Mouse (Mus musculus): ENCODE measurements around the gene Olfr1364. TPM values are rescaled to one million over a fixed set of nuclear protein-coding genes. Genes with fewer than 3 reads are reported as not detected.

Gene Olfr1364
- polyA plus RNA-seq (2014; fragmentation: Nextera tagmentation; extraction: Ambion mirVana): not detected in 2 replicates

DNA sequence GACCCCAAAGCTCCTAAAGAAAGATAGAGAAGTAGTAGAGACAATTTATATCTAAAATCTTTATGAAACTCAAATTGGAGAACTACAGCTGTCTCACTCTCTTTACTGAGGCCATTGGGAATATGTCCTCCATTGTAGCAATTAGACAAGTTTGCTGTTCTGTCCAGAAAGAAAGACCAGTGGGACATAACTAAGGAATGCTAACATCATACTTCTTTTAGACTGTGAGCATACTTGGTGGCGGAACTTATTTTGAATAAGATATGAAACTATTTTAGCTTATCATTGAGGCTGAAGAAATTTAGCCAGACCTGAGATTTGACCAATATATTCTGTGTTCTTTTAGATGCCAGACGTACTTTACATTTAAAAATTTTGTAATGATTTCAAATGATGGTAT is at the start of gene Olfr1364:
Gene Olfr1364 (minus strand): TSS at position 101 of the 400 bp plus-strand sequence.
- DNase-seq (ENCODE audit: low spot score) (no peak), ATAC-seq (ENCODE audit: low FRiP score) (no peak)
- H3K36me3 ChIP-seq (replicated peaks; ENCODE audit: control insufficient read depth, insufficient read depth): no peaks in the 10 kb centered on the region

DNA sequence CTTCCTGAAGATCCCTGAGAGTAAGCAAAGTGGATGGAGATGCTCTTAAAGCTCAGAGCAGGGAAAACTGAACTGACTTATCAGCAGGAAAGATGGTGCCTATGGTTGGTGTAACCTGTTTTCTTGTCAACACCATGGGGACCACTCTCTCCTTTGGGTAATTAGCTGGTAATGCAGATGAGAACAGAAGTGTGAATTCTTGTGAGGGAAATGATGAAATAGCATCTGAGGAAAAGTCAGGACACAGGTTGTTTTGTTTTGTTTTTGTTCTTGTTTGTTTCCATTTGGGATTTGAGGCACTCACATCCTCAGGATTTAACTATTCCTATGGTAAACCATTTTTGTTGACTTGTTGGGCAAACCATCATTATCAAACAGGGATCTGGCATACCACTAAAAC is 32.4 kb upstream of the Olfr1364 start, which contains the start of gene Olfr1362:
Gene Olfr1362 (minus strand): TSS at position 101 of the 400 bp plus-strand sequence.
- no peak for ATAC-seq (ENCODE audit: low FRiP score)
- Histone ChIP-seq H3K4me1 (replicated peaks; ENCODE audit: control insufficient read depth, insufficient read depth, low read length) (no peaks in the 10 kb centered on the region), H3K27me3 (ENCODE audit: control insufficient read depth, insufficient read depth, low read length) (no peaks in the 10 kb centered on the region), H3K27ac (no peak within 1 kb of the TSS), H3K4me2 (replicated peaks) (no peak within 1 kb of the TSS), H3K9ac (no peak within 1 kb of the TSS), H3K36me3 (replicated peaks; ENCODE audit: control insufficient read depth, insufficient read depth) (no peaks in the 10 kb centered on the region), H3K9me3 (ENCODE audit: control insufficient read depth, low read length) (no peaks in the 10 kb centered on the region), H3K4me3 (replicated peaks; ENCODE audit: low read length) (no peak within 1 kb of the TSS)
- DNase-seq (ENCODE audit: low spot score): no peak

More for the DNA sequence above, at the start of gene Olfr1364:
- Histone ChIP-seq H3K27ac (no peak within 1 kb of the TSS), H3K4me1 (replicated peaks; ENCODE audit: control insufficient read depth, insufficient read depth, low read length) (no peaks in the 10 kb centered on the region), H3K27me3 (ENCODE audit: control insufficient read depth, insufficient read depth, low read length) (no peaks in the 10 kb centered on the region), H3K4me2 (replicated peaks) (no peak within 1 kb of the TSS), H3K9ac (no peak within 1 kb of the TSS), H3K4me3 (replicated peaks; ENCODE audit: low read length) (no peak within 1 kb of the TSS), H3K9me3 (ENCODE audit: control insufficient read depth, low read length) (no peaks in the 10 kb centered on the region)
- 89% methylated on average over 2 of the region's 2 CpGs for WGBS

DNA sequence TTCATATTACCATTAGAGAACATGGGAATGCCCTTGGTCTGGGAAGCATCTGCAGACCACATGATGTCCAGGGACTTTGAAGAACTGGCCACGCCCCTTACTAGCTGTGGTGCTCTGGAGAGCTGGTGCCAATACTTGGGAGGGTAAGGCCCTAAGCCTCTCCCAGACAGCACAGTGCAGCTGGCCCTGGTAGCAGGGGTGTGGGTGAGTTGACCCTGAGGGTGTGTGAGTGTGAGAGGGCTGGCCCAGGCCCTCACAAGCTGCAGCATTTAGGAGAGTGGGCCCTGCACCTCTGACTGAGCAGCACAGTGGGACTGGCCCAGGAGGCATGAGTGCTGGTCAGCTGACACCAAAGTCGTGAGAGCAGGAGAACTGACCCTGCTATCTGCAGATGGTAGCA is 10.1 kb upstream of the Olfr1364 start:
- H3K27ac ChIP-seq: no peak overlapping the region
- no peak overlapping the region for H3K4me2 ChIP-seq (replicated peaks)
- H3K4me3 ChIP-seq (replicated peaks; ENCODE audit: low read length): no peak overlapping the region
- WGBS: 65% methylated on average over 2 of the region's 2 CpGs
- no peaks in the 10 kb centered on the region for H3K36me3 ChIP-seq (replicated peaks; ENCODE audit: control insufficient read depth, insufficient read depth)
- ATAC-seq (ENCODE audit: low FRiP score) (peak; percentile 51; the same call in 1 of the 2 replicates), DNase-seq (ENCODE audit: low spot score) (no peak)
- H3K4me1 ChIP-seq (replicated peaks; ENCODE audit: control insufficient read depth, insufficient read depth, low read length): no peaks in the 10 kb centered on the region
- H3K9ac ChIP-seq: no peak overlapping the region
- H3K9me3 ChIP-seq (ENCODE audit: control insufficient read depth, low read length): 0 out of 2 replicates have a peak, but pooled peaks cover 6% of the 10 kb centered on the region
- H3K27me3 ChIP-seq (ENCODE audit: control insufficient read depth, insufficient read depth, low read length): no peaks in the 10 kb centered on the region

DNA sequence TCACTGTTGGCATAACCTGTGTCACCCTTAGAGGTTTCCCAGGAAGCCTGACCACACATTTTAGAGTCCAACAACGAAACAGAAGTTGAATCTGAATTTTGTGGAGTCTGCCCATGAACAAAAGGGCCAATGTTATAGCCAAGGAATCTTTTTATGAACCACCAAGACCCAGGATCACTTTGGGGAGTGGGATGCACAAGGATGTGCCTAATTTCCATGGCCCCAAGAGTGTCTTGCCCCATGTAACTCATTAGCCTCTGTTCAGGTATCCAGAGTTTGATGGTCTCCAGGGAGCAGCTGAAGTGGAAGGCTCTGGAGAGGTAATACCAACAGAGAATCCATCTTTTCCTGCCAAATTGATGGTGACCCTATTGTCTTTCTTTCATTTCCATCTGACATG is 21.8 kb downstream of the Olfr1364 start, which contains the start of gene Olfr1535:
Gene Olfr1535 (minus strand): TSS at position 101 of the 400 bp plus-strand sequence.
- WGBS: 65% methylated on average over 1 of the region's 1 CpGs
- Histone ChIP-seq H3K27me3 (ENCODE audit: control insufficient read depth, insufficient read depth, low read length) (no peaks in the 10 kb centered on the region), H3K9me3 (ENCODE audit: control insufficient read depth, low read length) (no peaks in the 10 kb centered on the region), H3K9ac (no peak within 1 kb of the TSS), H3K4me2 (replicated peaks) (no peak within 1 kb of the TSS), H3K36me3 (replicated peaks; ENCODE audit: control insufficient read depth, insufficient read depth) (no peaks in the 10 kb centered on the region), H3K4me1 (replicated peaks; ENCODE audit: control insufficient read depth, insufficient read depth, low read length) (no peaks in the 10 kb centered on the region), H3K4me3 (replicated peaks; ENCODE audit: low read length) (no peak within 1 kb of the TSS), H3K27ac (no peak within 1 kb of the TSS)
- no peak for ATAC-seq (ENCODE audit: low FRiP score)
- DNase-seq (ENCODE audit: low spot score): no peak

DNA sequence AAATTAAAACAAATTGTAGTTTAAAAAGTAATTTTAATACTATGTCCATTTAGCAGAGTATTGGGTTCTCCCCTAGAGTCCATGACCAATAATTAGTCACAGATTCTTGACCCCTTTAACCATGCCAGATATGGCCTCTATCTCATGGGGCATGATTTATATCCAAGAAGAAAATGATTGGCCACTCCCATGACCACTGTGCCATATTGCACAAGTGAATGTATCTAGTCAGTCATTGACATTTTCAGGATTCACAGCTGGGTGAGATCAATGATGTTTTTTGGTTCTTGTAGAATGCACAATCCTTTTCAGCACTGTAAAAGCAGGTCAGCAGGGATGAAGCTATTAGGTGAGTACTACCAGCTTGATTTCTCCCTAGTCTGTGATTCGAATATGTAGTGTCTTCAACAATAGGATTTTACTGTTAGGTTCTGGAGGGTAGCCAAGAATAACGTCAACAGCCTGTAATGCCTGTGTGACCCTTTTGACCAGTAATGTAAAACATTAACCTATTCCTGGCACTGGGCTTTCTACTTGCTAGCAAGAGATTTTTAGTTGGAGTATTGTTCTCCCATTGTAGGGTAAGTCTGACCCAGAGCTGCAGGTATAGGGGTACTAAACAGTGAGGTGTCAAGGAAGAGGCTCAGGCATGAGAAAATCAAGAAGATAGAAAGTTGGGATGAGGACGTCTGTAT is 31.0 kb downstream of the Olfr1364 start:
- Histone ChIP-seq H3K9me3 (ENCODE audit: control insufficient read depth, low read length) (no peaks in the 10 kb centered on the region), H3K4me2 (replicated peaks) (no peak overlapping the region), H3K4me1 (replicated peaks; ENCODE audit: control insufficient read depth, insufficient read depth, low read length) (no peaks in the 10 kb centered on the region), H3K36me3 (replicated peaks; ENCODE audit: control insufficient read depth, insufficient read depth) (no peaks in the 10 kb centered on the region), H3K27ac (no peak overlapping the region), H3K9ac (no peak overlapping the region), H3K4me3 (replicated peaks; ENCODE audit: low read length) (no peak overlapping the region), H3K27me3 (ENCODE audit: control insufficient read depth, insufficient read depth, low read length) (no peaks in the 10 kb centered on the region)
- no peak for DNase-seq (ENCODE audit: low spot score)
- no peak for ATAC-seq (ENCODE audit: low FRiP score)
- WGBS: 64% methylated on average over 3 of the region's 3 CpGs

DNA sequence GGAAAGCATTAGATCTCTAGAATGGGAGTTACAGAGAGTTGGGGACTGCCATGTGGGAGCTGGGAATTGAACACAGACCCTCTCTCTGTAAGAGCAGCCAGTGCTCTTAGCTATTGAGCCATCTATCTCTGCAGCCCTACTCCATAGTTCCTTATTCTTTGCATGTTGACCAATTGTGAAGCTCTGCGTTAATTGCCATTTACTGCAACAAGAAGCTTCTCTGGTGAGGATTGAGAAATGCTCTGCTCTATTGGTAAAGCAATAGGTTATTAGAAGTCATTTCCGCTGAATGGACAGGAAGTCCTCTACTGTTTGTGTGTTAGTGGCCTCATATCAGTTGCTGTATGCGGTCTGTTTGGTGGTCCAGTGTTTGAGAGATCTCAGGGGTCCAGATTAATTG is 32.1 kb downstream of the Olfr1364 start:
- H3K4me3 ChIP-seq (replicated peaks; ENCODE audit: low read length): no peak overlapping the region
- no peak for DNase-seq (ENCODE audit: low spot score)
- no peaks in the 10 kb centered on the region for H3K4me1 ChIP-seq (replicated peaks; ENCODE audit: control insufficient read depth, insufficient read depth, low read length)
- no peak for ATAC-seq (ENCODE audit: low FRiP score)
- H3K27ac ChIP-seq: no peak overlapping the region
- no peaks in the 10 kb centered on the region for H3K9me3 ChIP-seq (ENCODE audit: control insufficient read depth, low read length)
- no peaks in the 10 kb centered on the region for H3K36me3 ChIP-seq (replicated peaks; ENCODE audit: control insufficient read depth, insufficient read depth)
- no peaks in the 10 kb centered on the region for H3K27me3 ChIP-seq (ENCODE audit: control insufficient read depth, insufficient read depth, low read length)
- 89% methylated on average over 3 of the region's 3 CpGs for WGBS
- H3K9ac ChIP-seq: no peak overlapping the region
- H3K4me2 ChIP-seq (replicated peaks): no peak overlapping the region

DNA sequence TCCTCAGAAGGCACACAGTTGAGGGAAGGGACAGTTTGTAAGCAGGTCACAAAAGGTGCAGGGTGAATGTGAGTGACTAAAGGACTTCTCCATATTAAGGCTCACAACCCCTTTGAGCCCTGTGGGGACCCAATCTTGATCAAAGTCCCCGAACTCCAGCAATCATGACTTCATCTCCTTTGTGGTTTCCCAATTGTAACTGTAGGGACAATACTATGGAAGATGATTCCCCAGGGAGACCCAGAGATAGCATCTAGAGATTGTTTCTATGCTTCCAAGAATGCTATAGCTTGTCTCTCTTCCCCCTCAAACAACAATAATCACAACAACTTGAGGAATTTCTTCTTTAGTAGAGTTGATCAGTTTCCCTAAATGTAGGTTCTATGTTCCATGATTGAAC is 38.9 kb downstream of the Olfr1364 start, which contains the start of gene Olfr1366:
Gene Olfr1366 (minus strand): TSS at position 101 of the 400 bp plus-strand sequence.
- DNase-seq (ENCODE audit: low spot score) (no peak), ATAC-seq (ENCODE audit: low FRiP score) (no peak)
- no peaks in the 10 kb centered on the region for H3K27me3 ChIP-seq (ENCODE audit: control insufficient read depth, insufficient read depth, low read length)
- no peaks in the 10 kb centered on the region for H3K4me1 ChIP-seq (replicated peaks; ENCODE audit: control insufficient read depth, insufficient read depth, low read length)
- H3K9me3 ChIP-seq (ENCODE audit: control insufficient read depth, low read length): no peaks in the 10 kb centered on the region
- H3K4me2 ChIP-seq (replicated peaks): no peak within 1 kb of the TSS
- no peak within 1 kb of the TSS for H3K27ac ChIP-seq
- 75% methylated on average over 1 of the region's 1 CpGs for WGBS
- H3K36me3 ChIP-seq (replicated peaks; ENCODE audit: control insufficient read depth, insufficient read depth): no peaks in the 10 kb centered on the region
- H3K9ac ChIP-seq: no peak within 1 kb of the TSS
- no peak within 1 kb of the TSS for H3K4me3 ChIP-seq (replicated peaks; ENCODE audit: low read length)

DNA sequence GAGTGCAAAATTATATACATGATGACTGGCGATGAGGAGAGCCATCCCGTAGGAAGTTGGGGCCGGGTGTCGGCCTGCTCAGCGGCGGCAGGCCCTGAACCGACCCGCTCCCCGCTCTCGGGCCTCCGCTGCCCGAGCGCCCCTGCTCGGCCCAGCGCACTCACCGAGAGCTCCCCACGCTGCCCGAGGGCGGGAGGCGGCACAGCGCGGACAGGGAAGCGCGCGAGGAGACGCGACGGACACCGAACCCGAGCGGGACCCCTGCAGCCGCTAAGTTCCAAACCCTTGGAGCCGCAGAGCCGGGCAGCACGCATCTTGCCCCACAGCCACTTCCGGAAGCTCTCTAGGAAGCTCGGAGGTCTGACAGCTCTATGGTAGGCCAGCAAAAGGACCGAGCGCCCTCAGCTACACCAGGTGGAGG is 50.8 kb downstream of the Olfr1364 start, which contains the start of gene Zkscan8:
Gene Zkscan8 (minus strand): TSS at position 340 of the 421 bp plus-strand sequence.
- Histone ChIP-seq H3K27me3 (ENCODE audit: control insufficient read depth, insufficient read depth, low read length) (0 out of 2 replicates have a peak, but pooled peaks cover 4% of the 10 kb centered on the region), H3K9ac (peak within 1 kb of the TSS; percentile 94), H3K9me3 (ENCODE audit: control insufficient read depth, low read length) (no peaks in the 10 kb centered on the region), H3K4me3 (replicated peaks; ENCODE audit: low read length) (peak within 1 kb of the TSS; percentile 90), H3K27ac (peak within 1 kb of the TSS; percentile 85), H3K36me3 (replicated peaks; ENCODE audit: control insufficient read depth, insufficient read depth) (peaks cover 10% of the 10 kb centered on the region; the same call in 1 of the 2 replicates), H3K4me1 (replicated peaks; ENCODE audit: control insufficient read depth, insufficient read depth, low read length) (peaks cover 10% of the 10 kb centered on the region; the same call in 1 of the 2 replicates), H3K4me2 (replicated peaks) (peak within 1 kb of the TSS; percentile 65)
- DNase-seq (ENCODE audit: low spot score): peak; percentile 88
- ATAC-seq (ENCODE audit: low FRiP score): peak; percentile 99
- WGBS: under 1% methylated on average over 39 of the region's 39 CpGs

DNA sequence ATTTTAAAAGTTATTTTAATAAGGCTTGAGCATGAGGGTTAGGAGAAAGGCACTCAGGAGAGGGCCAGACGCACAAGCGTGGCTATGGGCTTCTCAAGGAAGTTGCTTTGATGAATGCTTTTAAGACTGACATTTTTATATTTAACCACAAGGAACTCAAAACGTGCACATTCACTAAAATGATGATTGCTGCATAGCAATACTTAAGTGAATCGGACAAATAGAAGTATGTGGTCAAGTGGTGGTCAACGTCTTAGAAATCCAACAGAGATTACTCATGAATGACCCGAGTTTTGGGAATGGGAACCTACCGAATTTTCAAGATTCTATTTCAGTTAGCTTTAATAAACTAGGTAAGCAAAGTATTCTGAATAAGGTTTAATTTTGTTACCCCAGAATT is 51.4 kb downstream of the Olfr1364 start:
- Histone ChIP-seq H3K4me2 (replicated peaks) (peak overlapping the region; percentile 65), H3K9me3 (ENCODE audit: control insufficient read depth, low read length) (no peaks in the 10 kb centered on the region), H3K9ac (peak overlapping the region; percentile 94), H3K4me3 (replicated peaks; ENCODE audit: low read length) (peak overlapping the region; percentile 90), H3K27me3 (ENCODE audit: control insufficient read depth, insufficient read depth, low read length) (no peaks in the 10 kb centered on the region), H3K27ac (no peak overlapping the region), H3K36me3 (replicated peaks; ENCODE audit: control insufficient read depth, insufficient read depth) (peaks cover 11% of the 10 kb centered on the region), H3K4me1 (replicated peaks; ENCODE audit: control insufficient read depth, insufficient read depth, low read length) (peaks cover 10% of the 10 kb centered on the region; the same call in 1 of the 2 replicates)
- 53% methylated on average over 7 of the region's 7 CpGs for WGBS
- no peak for DNase-seq (ENCODE audit: low spot score)
- no peak for ATAC-seq (ENCODE audit: low FRiP score)
